Mouse (Mus musculus): ENCODE data around the gene Ccl5. TPM values are rescaled to one million over a fixed set of nuclear protein-coding genes. Genes with fewer than 3 reads are reported as not detected.

Gene Ccl5
- 3.7 and 6.4 TPM in 2 replicates for polyA plus RNA-seq (2012; rRNA removed)

DNA sequence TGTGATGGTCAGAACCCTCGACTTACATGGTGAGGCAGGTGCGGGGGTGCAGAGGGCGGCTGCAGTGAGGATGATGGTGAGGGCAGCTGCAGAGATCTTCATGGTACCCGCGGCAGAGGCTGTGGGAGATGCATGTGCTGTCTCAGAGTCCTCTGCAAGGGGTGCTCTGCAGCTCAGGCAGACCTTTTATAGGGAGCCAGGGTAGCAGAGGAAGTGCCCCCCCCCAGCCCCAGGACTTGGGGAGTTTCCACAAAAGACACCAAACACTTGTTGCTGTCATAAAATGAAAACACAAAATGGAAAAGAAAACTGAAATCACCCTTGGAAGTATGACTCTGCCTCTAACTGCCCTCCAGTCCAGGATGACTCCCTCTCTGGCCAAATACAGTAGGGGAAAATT, at the start of gene Ccl5:
Ccl5 (minus strand) TSS at position 159 of the 400 bp plus-strand sequence.

DNA sequence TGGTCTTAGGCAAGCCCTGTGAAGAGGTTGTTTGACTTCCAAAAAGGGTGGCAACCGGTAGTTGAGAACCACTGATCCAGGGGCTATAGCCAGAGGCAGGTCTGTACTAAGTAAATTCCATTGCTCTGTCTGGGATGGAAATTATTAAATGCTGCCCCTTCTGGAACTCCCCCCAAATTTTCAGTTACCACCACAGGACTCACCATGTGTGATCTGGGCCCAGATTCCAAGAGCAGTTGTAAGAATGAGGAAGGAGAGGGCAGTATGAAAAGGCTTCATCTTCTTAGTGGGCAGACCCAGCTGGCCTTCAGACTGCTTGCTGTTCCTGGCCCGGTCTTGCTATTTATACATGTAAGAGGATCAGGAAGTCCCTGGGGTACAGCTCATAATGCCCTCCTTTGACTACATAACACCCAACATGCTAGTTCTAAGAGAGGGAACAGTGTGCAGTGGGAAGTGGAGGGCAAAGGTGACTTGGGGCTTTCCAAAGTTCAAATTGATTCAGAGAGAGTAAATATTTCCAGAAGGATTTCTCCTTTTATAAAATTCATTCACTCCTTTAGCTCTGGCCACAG, 48.0 kb upstream of the Ccl5 start, which contains the start of gene Ccl9:
Ccl9 (minus strand) TSS at position 451 of the 575 bp plus-strand sequence.

DNA sequence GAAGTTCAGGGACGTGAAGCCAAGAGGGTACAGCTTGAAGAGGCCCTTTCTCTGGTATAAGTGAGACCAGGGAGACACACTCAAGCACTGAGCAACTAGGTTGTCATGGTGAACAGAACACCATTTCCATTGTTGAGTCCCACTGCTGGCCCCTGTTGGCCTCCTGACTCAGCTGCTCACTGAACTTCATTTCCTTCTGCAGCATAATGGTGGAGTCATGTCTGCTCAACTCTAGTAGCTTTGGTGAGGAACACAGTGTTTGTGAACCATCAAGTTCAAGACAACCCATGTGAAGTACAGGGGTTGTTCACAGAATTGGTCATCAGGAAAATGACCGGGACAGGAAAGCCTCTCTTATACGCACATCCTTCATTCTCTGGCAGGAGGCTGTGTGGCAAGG, 8.2 kb downstream of the Ccl5 start, which contains the start of gene Heatr9:
Heatr9 (minus strand) TSS at position 101 of the 400 bp plus-strand sequence.

Other genes starting within 250 kb of the Ccl5 start
- gene Slfn14, start 243.8 kb downstream of the Ccl5 start, polyA plus RNA-seq (2012; rRNA removed) = 10.2 and 11.4 TPM in 2 replicates
- gene Ap2b1, start 231.5 kb downstream of the Ccl5 start, polyA plus RNA-seq (2012; rRNA removed) = 10.6 and 11.5 TPM in 2 replicates
- 4.5 and 4.9 TPM in 2 replicates for gene Pex12, start 227.9 kb downstream of the Ccl5 start, polyA plus RNA-seq (2012; rRNA removed)
- gene Rasl10b, start 121.4 kb downstream of the Ccl5 start, polyA plus RNA-seq (2012; rRNA removed) = 0.05 and 0.07 TPM in 2 replicates
- 0.01 TPM in 1 of 2 replicates, not detected in the other for gene Gas2l2, start 101.1 kb downstream of the Ccl5 start, polyA plus RNA-seq (2012; rRNA removed)
- 5.3 and 7.1 TPM in 2 replicates for gene 1700020L24Rik, start 92.8 kb downstream of the Ccl5 start, polyA plus RNA-seq (2012; rRNA removed)
- 0.37 and 0.45 TPM in 2 replicates for gene Mmp28, start 67.4 kb downstream of the Ccl5 start, polyA plus RNA-seq (2012; rRNA removed)
- 24.8 and 30.1 TPM in 2 replicates for gene Taf15, start 57.4 kb downstream of the Ccl5 start, polyA plus RNA-seq (2012; rRNA removed)
- 0.01 TPM in 1 of 2 replicates, not detected in the other for gene Heatr9, start 8.3 kb downstream of the Ccl5 start, polyA plus RNA-seq (2012; rRNA removed)
- 36.2 and 38.4 TPM in 2 replicates for gene Ccl9, start 48.1 kb upstream of the Ccl5 start, polyA plus RNA-seq (2012; rRNA removed)
- gene Ccl6, start 62.6 kb upstream of the Ccl5 start, polyA plus RNA-seq (2012; rRNA removed) = 7.1 and 7.7 TPM in 2 replicates
- gene Rpl9-ps1, start 115.1 kb upstream of the Ccl5 start, polyA plus RNA-seq (2012; rRNA removed) = not detected in 2 replicates
- 0.90 and 1.7 TPM in 2 replicates for gene Ccl3, start 118.8 kb upstream of the Ccl5 start, polyA plus RNA-seq (2012; rRNA removed)
- 0.91 and 1.3 TPM in 2 replicates for gene Ccl4, start 132.1 kb upstream of the Ccl5 start, polyA plus RNA-seq (2012; rRNA removed)
- 12.9 and 14.2 TPM in 2 replicates for gene Wfdc17, start 173.5 kb upstream of the Ccl5 start, polyA plus RNA-seq (2012; rRNA removed)
- gene Wfdc18, start 178.5 kb upstream of the Ccl5 start, polyA plus RNA-seq (2012; rRNA removed) = not detected in 2 replicates
- 81.8 and 118 TPM in 2 replicates for gene Wfdc21, start 216.4 kb upstream of the Ccl5 start, polyA plus RNA-seq (2012; rRNA removed)
- gene Heatr6, start 223.2 kb upstream of the Ccl5 start, polyA plus RNA-seq (2012; rRNA removed) = 5.3 and 6.2 TPM in 2 replicates

All from liver, embryonic 18 days (tissue).